Mouse (Mus musculus) embryonic facial prominence, embryonic 14.5 days (tissue): ENCODE results near the gene Camk1d. TPM values are rescaled to one million over a fixed set of nuclear protein-coding genes. Genes with fewer than 3 reads are reported as not detected.

Experiments used
- ATAC-seq: fragments of 200-750 bp; cut with Nextera tagmentation; 2 replicates; pipeline ENCODE4 v1.8.0; 2017; ENCODE audit warnings: low read depth, moderate number of reproducible peaks, moderate TSS enrichment
- DNase-seq: peaks from one replicate; pipeline ENCODE4 v3.0.0-alpha.2; 2015; ENCODE audit warnings: low spot score
- H3K27ac ChIP-seq: fragments of 300-500 bp; sonication (generic); replicated peaks from 2 replicates; pipeline ENCODE4 v1.5.1; 2014; ENCODE audit warnings: low read depth, mild to moderate bottlenecking, low read length, moderate library complexity
- H3K27me3 ChIP-seq: fragments of 300-500 bp; sonication (generic); replicated peaks from 2 replicates; pipeline ENCODE4 v1.6.1; 2014; ENCODE audit warnings: low read length; ENCODE audit not compliant: control insufficient read depth, insufficient read depth
- H3K36me3 ChIP-seq: fragments of 300-500 bp; sonication (generic); 2 replicates; pipeline ENCODE4 v1.6.1; 2014; ENCODE audit warnings: low read length, mixed read lengths; ENCODE audit not compliant: control insufficient read depth, insufficient read depth
- H3K4me1 ChIP-seq: fragments of 300-500 bp; sonication (generic); 2 replicates; pipeline ENCODE4 v1.6.1; 2014; ENCODE audit warnings: antibody characterized with exemption, low read length; ENCODE audit not compliant: control insufficient read depth, insufficient read depth
- H3K4me2 ChIP-seq: fragments of 300-500 bp; sonication (generic); 2 replicates; pipeline ENCODE4 v1.6.1; 2014; ENCODE audit warnings: low read depth, mild to moderate bottlenecking, low read length, moderate library complexity, mixed read lengths
- H3K4me3 ChIP-seq: fragments of 300-500 bp; sonication (generic); 2 replicates; pipeline ENCODE4 v1.5.1; 2014; ENCODE audit warnings: low read depth, mild to moderate bottlenecking, low read length
- H3K9ac ChIP-seq: fragments of 300-500 bp; sonication (generic); 2 replicates; pipeline ENCODE4 v1.6.1; 2014; ENCODE audit warnings: low read depth, mild to moderate bottlenecking, low read length, moderate library complexity, mixed read lengths
- H3K9me3 ChIP-seq: fragments of 300-500 bp; sonication (generic); 2 replicates; pipeline ENCODE4 v1.6.1; 2016; ENCODE audit warnings: low read length; ENCODE audit not compliant: control insufficient read depth
- WGBS: fragments of 180-500 bp; shearing (Covaris S2); extraction: QIAGEN DNeasy Blood & Tissue Kit; methylation state at CpG from one replicate; pipeline ENCODE4 v1.1.7; 2014; 5-methylcytosine and 5-hydroxymethylcytosine counted together
- polyA plus RNA-seq: library from polyadenylated mRNA; unstranded; fragments of >200 nt; fragmentation: Nextera tagmentation; extraction: Ambion mirVana; gene quantifications from 2 replicates; pipeline ENCODE4 v1.2.1, GENCODE M21; 2014

Camk1d gene
- polyA plus RNA-seq, 1 experiment from 2014 or later = 6.2 TPM

DNA sequence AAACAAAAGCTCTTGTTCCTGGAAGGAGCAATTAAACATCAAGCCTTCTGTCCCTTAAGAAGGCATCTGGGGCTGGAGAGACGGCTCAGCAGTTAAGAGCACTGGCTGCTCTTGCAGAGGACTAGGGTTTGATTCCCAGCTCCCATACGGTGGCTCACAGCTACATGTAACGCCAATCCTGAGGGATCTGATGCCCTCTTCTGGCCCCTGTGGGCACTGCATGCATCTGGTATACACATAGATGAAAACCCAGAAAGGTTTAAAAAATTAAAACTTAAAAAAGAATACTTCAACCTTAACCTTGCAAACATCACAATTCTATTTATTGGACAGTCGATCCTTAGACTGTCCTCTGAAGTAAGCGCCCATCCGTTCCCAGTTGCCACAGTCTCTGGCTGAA lies 3.4 kb upstream of the Camk1d start:
- Histone ChIP-seq H3K36me3 (no peaks in the 10 kb centered on the region), H3K27ac (no peak overlapping the region), H3K9me3 (peaks cover 4% of the 10 kb centered on the region), H3K4me3 (no peak overlapping the region), H3K4me1 (peaks cover 8% of the 10 kb centered on the region; the same call in 1 of the 2 replicates), H3K9ac (no peak overlapping the region), H3K27me3 (peaks cover 8% of the 10 kb centered on the region; the same call in 1 of the 2 replicates), H3K4me2 (no peak overlapping the region)
- WGBS = 90% methylated on average over 6 of the region's 6 CpGs
- ATAC-seq (no peak), DNase-seq (no peak)

DNA sequence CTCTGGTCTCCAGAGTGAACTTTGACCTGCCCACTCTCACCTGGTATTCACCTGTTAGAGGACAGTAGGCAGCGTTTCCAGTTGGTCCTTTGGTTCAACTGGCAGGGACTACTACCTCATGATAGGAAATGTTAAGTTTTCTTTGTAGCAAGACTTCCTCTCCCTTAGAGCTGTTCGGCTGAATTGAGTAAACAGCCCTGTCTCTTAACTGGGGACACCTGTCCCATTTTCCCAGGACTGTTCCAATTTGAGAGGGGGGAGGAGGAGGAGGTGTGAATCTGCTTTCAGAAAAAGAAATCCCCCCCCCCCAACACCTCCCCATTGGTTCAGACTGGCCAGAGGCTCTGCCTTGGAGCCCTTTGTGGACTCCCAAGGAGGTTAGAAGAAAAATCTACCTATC lies 1.2 kb upstream of the Camk1d start:
- ATAC-seq = no peak
- H3K4me2 ChIP-seq = peak overlapping the region; percentile 98
- H3K4me3 ChIP-seq = no peak overlapping the region
- DNase-seq = no peak
- H3K4me1 ChIP-seq = peaks cover 9% of the 10 kb centered on the region; the same call in 1 of the 2 replicates
- no peak overlapping the region for H3K9ac ChIP-seq
- H3K27me3 ChIP-seq = peaks cover 21% of the 10 kb centered on the region
- WGBS = 15% methylated on average over 2 of the region's 2 CpGs
- peaks cover 4% of the 10 kb centered on the region for H3K9me3 ChIP-seq
- no peak overlapping the region for H3K27ac ChIP-seq
- no peaks in the 10 kb centered on the region for H3K36me3 ChIP-seq

DNA sequence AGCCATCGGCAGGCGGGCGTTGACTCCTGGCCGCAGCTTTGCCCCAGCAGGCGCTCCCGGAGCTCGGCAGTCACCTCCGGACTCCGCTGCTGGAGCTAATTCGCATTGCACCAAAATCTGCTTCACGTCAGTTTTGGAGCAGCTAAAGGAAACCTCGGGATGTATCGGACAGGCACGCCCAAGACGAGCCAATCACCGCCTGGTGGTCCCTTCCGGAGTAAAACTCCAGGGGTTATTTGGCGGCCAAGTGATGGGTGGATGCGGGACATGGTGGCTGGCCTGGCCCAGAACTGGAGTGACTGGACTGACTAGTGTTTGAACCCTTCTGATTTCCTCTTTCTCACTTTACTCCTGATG lies 717 bp upstream of the Camk1d start:
- DNase-seq (no peak), ATAC-seq (no peak)
- WGBS = under 1% methylated on average over 15 of the region's 19 CpGs
- H3K9me3 ChIP-seq = peaks cover 4% of the 10 kb centered on the region
- H3K27me3 ChIP-seq = peaks cover 21% of the 10 kb centered on the region
- peak overlapping the region; percentile 98 for H3K4me2 ChIP-seq
- peaks cover 9% of the 10 kb centered on the region; the same call in 1 of the 2 replicates for H3K4me1 ChIP-seq
- peak overlapping the region; percentile 66 for H3K9ac ChIP-seq
- H3K4me3 ChIP-seq = peak overlapping the region; percentile 53
- no peaks in the 10 kb centered on the region for H3K36me3 ChIP-seq
- peak overlapping the region; percentile 33 for H3K27ac ChIP-seq

DNA sequence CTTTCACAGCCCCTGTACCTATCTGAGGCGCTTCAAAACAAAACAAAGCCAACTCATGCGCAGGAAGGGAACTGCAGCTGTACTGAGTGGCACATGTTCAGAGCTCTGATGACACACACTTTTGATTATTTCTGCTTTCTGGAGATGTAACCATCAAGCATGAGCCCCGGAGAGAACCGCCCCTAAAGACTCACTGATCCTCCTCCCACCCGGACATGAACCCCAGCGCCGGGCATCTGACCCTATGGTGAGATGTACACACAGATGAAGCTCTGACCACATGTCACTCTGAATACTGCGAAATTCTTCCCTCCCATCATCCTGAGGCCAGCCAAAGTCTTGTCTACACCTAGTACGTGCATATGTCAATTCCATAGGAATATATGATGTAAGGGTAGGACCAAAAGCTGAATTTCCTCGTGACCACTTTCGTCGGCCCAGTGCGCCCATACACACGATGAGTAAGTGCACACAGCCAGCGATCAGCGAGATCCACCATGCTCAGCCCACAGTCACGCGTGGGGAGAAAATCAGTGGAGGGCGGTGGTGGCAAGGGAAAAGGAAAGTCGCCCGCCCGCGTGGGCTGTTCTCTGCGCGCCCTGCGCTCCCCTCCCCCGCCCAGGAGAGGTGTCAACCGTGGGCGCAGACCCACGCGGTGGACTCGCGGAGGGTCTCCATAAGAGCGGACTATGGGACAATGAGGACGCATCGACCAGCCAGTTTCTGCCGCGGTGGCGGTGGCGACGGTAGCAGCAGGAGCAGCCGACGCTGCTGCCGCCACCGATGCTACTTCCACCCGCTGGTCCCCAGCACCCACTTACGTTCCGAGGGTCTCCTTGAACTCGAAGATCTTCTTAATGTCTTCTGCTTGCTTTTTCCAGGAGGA lies 747 bp downstream of the Camk1d start:
- Histone ChIP-seq H3K27ac (peak overlapping the region; percentile 49; the same call in 1 of the 2 replicates), H3K4me1 (peaks cover 9% of the 10 kb centered on the region; the same call in 1 of the 2 replicates), H3K36me3 (no peaks in the 10 kb centered on the region), H3K4me2 (peak overlapping the region; percentile 98), H3K4me3 (peak overlapping the region; percentile 53), H3K9ac (peak overlapping the region; percentile 66), H3K9me3 (peaks cover 4% of the 10 kb centered on the region), H3K27me3 (peaks cover 21% of the 10 kb centered on the region)
- ATAC-seq (peak; percentile 23; the same call in 1 of the 2 replicates), DNase-seq (peak; percentile 35)
- WGBS = under 1% methylated on average over 36 of the region's 49 CpGs

DNA sequence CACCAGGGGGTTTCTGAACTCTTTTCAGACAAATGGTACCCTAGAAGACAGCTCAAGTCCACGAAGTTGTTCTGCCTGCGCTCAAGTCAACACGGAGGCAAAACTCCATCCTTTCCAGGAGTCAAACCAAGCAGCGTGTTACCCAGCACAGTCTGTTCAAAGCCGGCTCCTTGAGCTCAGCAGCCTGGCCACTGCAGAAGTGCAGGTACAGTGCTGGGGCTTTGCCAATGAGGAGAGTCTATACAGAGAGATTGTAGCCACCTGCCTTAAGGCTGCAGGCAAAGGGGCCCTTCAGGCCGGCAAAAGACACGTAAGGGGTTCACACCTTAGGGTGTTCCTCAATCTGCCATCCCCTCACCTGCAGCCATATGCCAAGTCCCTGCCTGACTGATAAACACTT lies 2.1 kb downstream of the Camk1d start:
- H3K4me2 ChIP-seq = peak overlapping the region; percentile 98
- H3K9me3 ChIP-seq = no peaks in the 10 kb centered on the region; the same call in 1 of the 2 replicates
- 51% methylated on average over 7 of the region's 7 CpGs for WGBS
- DNase-seq (no peak), ATAC-seq (no peak)
- no peak overlapping the region for H3K4me3 ChIP-seq
- no peak overlapping the region for H3K9ac ChIP-seq
- peaks cover 21% of the 10 kb centered on the region for H3K27me3 ChIP-seq
- H3K4me1 ChIP-seq = peaks cover 9% of the 10 kb centered on the region; the same call in 1 of the 2 replicates
- H3K27ac ChIP-seq = no peak overlapping the region
- no peaks in the 10 kb centered on the region for H3K36me3 ChIP-seq

DNA sequence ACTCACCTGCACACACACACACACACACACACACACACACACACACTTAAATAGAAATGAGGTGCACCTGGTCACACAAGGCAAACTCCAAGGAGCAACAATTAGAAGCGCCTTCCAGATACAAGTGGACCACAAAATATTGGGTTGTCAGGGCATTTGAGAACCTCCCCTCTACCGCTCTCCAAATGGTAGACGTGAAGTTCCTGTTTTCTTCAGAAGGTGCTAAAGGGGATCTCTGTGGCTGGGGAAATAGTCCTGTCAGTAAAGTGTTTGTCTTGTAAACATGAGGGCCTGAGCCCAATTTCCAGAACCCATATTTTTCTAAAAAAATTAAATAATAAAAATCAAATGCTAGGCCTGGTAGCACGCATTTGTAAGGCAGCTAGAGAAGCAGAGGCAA lies 4.4 kb downstream of the Camk1d start:
- no peak overlapping the region for H3K27ac ChIP-seq
- no peak overlapping the region for H3K9ac ChIP-seq
- WGBS = 84% methylated on average over 4 of the region's 4 CpGs
- H3K4me2 ChIP-seq = no peak overlapping the region
- peaks cover 21% of the 10 kb centered on the region for H3K27me3 ChIP-seq
- H3K4me3 ChIP-seq = no peak overlapping the region
- DNase-seq (no peak), ATAC-seq (no peak)
- no peaks in the 10 kb centered on the region for H3K36me3 ChIP-seq
- H3K4me1 ChIP-seq = peaks cover 9% of the 10 kb centered on the region; the same call in 1 of the 2 replicates
- no peaks in the 10 kb centered on the region for H3K9me3 ChIP-seq

DNA sequence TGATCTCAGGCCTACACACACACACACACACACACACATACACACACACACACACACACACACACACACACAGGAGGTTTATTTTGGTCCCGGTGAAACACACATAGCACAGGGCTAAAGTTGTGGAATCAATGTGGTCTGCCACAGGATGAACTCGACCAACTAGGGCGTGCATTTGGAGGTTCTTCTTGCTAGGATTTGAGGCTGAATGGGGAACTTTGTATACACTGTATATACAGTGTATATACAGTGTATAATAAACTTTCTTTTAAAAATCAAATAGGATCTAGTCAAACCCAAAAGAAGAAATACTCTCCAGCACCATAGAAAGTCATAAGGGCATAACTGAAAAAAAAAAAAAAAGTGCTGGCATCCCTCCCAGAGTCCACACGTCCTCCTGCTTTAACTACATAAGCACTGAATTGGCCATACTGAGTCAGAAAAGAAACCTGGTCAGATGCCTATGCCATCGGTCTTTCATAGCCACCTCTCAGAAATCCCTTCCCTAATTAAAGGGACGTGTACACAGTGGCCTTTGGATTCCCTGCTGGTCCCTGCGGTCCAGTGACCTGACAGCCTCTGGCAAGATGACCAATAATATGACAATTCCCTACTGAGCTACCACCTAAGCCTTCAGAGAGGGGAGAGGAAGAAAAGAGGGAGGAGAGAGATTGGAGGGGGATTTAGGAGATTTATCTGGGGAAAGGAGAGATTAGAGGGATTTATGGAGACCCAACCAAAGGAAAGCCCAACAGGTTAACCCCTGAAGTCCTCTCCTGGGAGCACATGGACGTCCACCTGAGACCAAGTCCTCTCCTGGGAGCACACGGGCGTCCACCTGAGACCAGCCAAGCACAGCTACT lies 6.2 kb downstream of the Camk1d start:
- Histone ChIP-seq H3K36me3 (no peaks in the 10 kb centered on the region), H3K27ac (no peak overlapping the region), H3K4me2 (no peak overlapping the region), H3K4me1 (0 out of 2 replicates have a peak, but pooled peaks cover 5% of the 10 kb centered on the region), H3K9me3 (no peaks in the 10 kb centered on the region), H3K9ac (no peak overlapping the region), H3K4me3 (no peak overlapping the region), H3K27me3 (peaks cover 15% of the 10 kb centered on the region)
- DNase-seq (no peak), ATAC-seq (no peak)
- WGBS = 60% methylated on average over 10 of the region's 10 CpGs

DNA sequence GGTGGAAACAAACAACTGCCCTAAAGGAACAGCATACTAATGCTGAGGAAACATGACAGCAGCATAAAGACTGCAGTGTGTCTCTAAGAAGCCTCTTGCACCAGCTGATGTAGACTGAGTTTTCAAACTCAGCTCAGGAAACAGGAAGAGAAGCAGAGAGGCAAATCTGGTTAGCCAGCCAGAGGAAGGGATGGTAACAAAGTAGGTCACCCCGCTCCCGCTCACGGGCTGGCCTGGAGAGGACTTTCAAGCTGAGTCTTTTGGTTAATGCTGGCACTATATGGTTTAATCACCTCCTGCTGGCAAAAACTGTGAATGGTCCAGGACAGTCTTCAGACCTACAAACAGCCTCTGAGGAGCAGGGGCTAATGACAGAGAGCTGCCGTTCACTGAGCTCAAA lies 7.7 kb downstream of the Camk1d start:
- 80% methylated on average over 4 of the region's 4 CpGs for WGBS
- H3K4me3 ChIP-seq = no peak overlapping the region
- H3K27ac ChIP-seq = no peak overlapping the region
- H3K9me3 ChIP-seq = no peaks in the 10 kb centered on the region
- DNase-seq = no peak
- no peaks in the 10 kb centered on the region for H3K4me1 ChIP-seq
- ATAC-seq = no peak
- no peak overlapping the region for H3K4me2 ChIP-seq
- H3K36me3 ChIP-seq = no peaks in the 10 kb centered on the region
- no peak overlapping the region for H3K9ac ChIP-seq
- peaks cover 2% of the 10 kb centered on the region; the same call in 1 of the 2 replicates for H3K27me3 ChIP-seq
